Mouse (Mus musculus) left cerebral cortex, adult 8-10 months (tissue): ENCODE data around the gene Atxn3. TPM values are rescaled to one million over a fixed set of nuclear protein-coding genes. Genes with fewer than 3 reads are reported as not detected.
A peak's percentile ranks its signal among the peaks of the same experiment; 100 is the strongest.
"Not testable (repeated sequence)": the region's sequence is repeated elsewhere in the genome, so short reads cannot be mapped to it uniquely, and the experiment has no call there.

Source experiments
- DNase-seq, 2 experiments: peaks; one replicate each; pipeline ENCODE4 v3.0.0; 2022; ENCODE audit warnings: low spot score in 2 of 2
- total RNA-seq, 4 experiments: library from RNA; stranded (reverse); gene quantifications; 2 replicates each; pipeline ENCODE4 v1.2.4; 2022

The Atxn3 gene
- total RNA-seq, 4 experiments from 2014 or later = 20.2 to 27.3 (median 22.3) TPM

GRCm38 (mm10) chr12:101958960-101959780, 1.1 kb upstream of the Atxn3 start:
- not testable (repeated sequence) for DNase-seq

GRCm38 (mm10) chr12:101958556-101958955, 510 bp upstream of the Atxn3 start:
- no peak for DNase-seq

DNA sequence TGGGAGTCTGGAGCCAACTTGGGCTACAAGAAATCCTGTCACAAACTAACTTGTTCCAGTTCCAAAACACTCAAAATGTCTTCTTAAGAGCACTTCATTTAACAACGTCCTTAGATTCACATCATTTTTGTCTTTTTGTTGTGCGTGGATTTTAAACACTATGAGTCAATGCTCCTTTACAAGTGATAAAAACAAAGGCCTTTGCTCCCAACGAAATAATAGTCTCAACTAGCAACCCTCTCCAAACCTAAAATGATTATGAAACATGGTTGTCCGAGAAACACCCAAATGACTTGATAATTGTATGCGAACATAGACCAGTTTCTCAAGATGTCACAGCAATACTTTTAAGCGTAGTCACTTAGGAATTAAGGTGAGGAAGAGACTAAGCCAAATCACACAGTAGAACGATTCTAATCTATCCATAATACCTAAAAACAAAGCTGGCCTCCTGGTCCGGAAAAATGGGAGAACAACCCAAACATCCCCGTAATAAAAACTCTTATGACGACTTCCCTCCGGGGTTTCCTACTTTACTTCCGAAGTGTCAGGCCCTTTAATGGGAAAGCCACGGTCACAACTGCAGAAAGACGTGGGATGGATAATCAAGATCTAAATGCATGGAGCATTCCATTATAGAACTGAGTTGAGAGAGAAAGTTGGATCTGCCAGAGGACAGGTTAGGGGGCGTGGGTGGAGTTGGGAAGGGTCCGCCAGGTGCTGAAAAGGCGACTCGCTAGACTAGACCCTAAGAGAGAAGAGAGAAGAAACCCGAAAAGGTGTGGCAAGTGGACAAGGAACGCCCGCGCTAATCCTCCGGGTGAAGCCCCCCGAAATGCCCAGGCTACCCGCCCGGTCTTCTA, 736 bp downstream of the Atxn3 start:
- peak in 1 of 2 experiments; percentile 32 for DNase-seq

GRCm38 (mm10) chr12:101955821-101956220, 2.2 kb downstream of the Atxn3 start:
- not testable (repeated sequence) for DNase-seq

GRCm38 (mm10) chr12:101948801-101949200, 9.2 kb downstream of the Atxn3 start:
- DNase-seq = no peak

DNA sequence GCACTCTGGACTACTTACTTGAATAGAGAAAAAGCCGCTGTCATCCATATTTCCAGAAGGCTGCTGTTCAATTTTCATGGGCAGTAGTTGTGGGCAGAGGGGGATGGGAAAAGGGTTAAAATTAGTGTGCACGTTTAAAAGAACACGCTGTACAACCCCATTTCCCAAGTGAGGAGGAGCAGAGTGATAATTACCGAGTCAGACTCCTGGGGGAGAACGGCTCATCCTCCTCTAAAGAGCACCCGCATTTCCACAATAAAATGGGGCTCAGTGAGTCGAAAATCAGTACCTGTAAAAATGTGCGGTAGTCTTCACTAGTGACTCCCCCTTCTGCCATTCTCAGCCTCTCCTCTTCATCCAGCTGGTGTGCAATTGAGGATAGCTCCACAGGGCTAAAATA, 10.1 kb downstream of the Atxn3 start:
- no peak for DNase-seq

DNA sequence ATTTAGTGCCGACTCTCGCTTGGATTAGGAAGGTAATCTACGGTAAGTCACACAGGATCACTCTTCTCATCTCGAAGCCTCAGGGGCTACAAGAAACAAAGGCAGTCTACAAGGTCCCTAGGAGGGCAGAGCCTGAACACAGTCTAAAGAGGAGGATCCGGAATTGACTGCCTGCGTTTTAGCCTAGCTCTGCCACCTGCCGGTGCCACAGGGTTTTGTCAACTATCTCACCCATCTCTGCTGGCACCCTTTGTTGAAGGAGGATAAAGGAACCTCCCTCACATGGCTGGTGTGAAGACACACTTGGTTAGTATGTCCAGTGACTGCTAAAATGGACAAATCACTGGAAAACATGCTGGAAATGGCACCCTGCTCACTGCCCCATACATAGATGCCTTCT, 20.5 kb downstream of the Atxn3 start:
- DNase-seq = no peak

DNA sequence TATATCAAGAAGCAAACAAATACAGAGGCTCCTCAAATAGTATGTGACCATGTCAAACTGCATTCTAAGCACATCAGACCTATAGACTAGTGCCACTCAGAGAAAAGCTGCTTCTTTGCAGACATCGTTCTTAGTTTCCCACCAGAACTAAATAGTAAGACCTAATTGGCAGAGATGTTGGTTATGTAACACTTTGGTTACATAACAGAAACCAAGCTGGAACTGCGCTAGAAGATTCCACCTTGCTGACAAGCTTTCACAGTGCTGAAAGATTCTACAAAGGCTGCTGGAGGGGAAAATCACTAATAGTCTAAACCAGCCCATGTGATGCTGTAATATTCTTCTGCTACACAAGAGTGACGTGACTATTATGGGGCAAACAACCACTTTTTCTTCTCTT, 22.8 kb downstream of the Atxn3 start:
- DNase-seq = no peak

- DNase-seq = no peak
Observed at GRCm38 (mm10) chr12:101928423-101928822, 29.6 kb downstream of the Atxn3 start.

- DNase-seq = no peak
Observed at GRCm38 (mm10) chr12:101922313-101922712, 35.7 kb downstream of the Atxn3 start.

- DNase-seq = no peak
Observed at GRCm38 (mm10) chr12:101919847-101920246, 38.2 kb downstream of the Atxn3 start.

GRCm38 (mm10) chr12:101917165-101917564, 40.9 kb downstream of the Atxn3 start:
- peak in 1 of 2 experiments; percentile 14 for DNase-seq

DNA sequence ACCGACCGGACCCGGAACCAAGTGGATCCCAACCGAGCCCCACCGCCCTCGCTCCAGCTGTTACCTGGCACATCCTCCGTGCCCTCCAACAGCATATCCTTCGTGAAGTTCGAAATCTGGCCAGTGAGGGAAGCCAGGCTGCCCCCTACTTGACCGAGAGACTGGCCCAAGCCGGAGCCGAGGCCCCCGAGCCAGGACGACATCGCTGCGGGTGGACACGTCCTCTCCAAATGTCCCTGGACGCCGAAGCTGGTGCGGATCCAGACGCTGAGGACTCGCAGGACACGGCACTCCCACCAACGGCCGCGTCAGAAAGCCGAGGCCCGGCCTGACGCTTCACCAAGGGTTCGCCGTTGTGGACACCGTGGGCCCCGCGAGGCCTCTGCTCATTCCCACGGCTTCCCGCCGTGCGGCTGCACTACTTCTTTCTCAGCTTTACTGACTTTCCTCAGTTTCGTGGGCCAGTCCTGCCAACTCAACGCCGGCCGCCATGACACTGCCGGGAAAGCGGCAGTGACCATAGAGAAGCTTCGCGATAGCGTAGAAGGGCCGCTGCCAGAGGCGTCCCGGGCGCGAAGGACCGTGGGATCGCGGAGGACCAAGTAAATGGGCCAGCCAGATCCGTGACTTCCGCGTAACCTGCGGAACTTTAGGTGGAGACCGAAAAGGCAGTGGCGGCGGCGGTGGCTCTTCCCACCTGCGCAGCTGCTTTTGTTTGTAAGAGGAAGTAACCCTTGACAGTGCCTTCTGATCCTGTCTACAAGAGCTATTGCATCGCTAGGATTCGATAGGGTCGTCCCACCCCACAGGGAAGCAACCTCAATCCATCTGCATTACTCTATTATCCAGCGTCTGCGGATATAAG, 45.2 kb downstream of the Atxn3 start, which contains the start of gene Trip11:
Trip11 (minus strand) TSS at position 642 of the 865 bp plus-strand sequence.
- DNase-seq = peak; percentile 80 to 87

GRCm38 (mm10) chr12:101911346-101911745, 46.7 kb downstream of the Atxn3 start:
- DNase-seq = no peak

GRCm38 (mm10) chr12:101910360-101910759, 47.7 kb downstream of the Atxn3 start:
- DNase-seq = no peak

DNA sequence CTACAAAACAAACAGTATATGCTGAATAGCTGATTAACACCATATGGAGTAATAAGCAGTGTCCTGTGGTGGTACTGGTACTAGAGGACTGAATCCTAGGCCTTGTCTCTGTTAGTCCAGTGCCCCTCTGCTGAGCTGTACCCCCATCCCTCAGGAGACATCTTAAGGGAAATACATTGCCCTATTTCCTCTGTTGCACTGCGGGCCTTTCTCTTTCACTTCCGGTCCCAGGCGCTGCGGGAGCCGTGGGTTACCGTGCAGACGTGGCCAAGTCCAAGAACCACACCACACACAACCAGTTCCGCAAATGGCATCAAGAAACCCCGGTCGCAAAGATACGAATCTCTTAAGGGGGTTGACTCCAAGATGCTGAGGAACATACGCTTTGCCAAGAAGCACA, 52.2 kb downstream of the Atxn3 start:
- no peak for DNase-seq

DNA sequence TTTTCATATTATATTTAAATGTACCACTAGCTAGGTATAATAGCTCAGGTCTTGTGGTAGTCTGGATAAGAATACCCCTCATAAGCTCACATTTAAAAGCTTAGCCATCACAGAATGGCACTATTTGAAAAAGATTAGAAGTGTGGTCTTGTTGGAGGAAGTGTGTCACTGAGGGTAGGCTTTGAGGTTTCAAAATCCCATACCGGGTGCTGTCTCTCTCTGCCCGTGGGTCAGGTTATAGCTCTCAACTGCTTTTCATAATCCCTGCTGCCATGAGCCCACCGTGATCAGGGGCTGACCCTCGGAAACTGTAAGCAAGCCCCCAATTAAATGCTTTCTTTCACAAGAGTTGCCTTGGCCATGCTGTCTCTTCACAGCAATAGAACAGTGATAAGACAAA, 53.1 kb downstream of the Atxn3 start:
- no peak for DNase-seq

GRCm38 (mm10) chr12:101904170-101904569, 53.9 kb downstream of the Atxn3 start:
- no peak for DNase-seq

GRCm38 (mm10) chr12:101899671-101900245, 58.3 kb downstream of the Atxn3 start:
- DNase-seq = no peak

DNA sequence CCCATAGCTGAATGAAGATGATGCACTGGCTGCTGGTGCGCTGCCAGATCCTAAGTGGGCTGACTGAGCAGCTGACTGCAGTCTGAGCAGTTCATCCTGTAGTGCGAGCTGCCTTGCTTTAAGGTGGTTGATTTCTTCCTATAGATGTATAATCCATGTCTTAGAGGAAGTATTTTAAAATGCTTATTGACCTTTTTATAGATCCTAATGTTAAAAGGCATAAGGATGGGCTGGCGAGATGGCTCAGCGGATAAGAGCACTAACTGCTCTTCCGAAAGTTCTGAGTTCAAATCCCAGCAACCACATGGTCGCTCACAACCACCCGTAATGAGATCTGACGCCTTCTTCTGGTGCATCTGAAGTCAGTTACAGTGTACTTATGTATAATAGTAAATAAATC, 59.1 kb downstream of the Atxn3 start:
- no peak for DNase-seq

DNA sequence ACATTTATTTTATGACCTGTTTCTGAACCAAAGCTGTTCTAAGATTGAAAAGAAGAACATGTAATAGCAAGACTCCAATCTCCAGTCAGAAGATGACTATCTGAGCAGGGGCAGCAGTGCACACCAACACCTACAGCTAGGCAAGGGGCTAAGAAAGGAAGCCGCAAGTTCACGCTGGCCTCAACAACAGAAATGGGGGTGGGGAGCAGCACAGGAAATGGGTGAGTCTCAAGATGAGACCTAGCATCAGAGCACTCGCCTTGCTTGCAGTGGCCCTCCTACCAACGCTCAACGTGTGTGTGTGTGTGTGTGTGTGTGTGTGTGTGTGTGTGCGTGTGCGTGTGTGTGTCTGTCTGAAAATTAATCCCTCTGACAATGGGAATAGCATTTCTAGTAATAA, 60.9 kb downstream of the Atxn3 start:
- DNase-seq = no peak
